Mouse (Mus musculus) fat pad, adult 2 months (tissue): Measurements from ENCODE around the gene Cacna2d1.

Experiments used
- DNase-seq: peaks from one replicate; pipeline ENCODE4 v3.0.0-alpha.2; 2011; ENCODE audit warnings: low read depth, low spot score; ENCODE audit errors: extremely low read depth

Cacna2d1 gene

GRCm38 (mm10) chr5:15982573-15982972 lies 48.1 kb downstream of the Cacna2d1 start:
- DNase-seq, result no peak

DNA sequence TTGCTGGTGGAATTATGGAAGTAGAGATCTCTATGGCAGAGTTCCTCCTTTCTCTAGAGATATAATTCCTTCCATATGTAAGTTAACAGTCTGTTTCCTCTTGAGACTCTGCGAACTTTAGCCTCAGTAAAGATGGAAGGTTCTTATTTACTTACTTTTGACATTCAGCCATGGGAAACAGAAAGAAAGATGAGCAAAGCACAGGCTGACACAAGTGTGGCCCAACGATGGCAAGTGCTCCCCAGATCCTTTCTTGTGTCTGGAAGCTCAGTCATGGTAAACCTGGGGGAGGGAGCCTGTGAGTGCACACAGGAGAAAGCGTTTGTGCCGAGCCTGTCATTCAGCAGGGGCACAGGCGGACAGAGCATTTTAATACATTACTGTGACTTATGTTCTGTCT lies 48.9 kb downstream of the Cacna2d1 start:
- no peak for DNase-seq

DNA sequence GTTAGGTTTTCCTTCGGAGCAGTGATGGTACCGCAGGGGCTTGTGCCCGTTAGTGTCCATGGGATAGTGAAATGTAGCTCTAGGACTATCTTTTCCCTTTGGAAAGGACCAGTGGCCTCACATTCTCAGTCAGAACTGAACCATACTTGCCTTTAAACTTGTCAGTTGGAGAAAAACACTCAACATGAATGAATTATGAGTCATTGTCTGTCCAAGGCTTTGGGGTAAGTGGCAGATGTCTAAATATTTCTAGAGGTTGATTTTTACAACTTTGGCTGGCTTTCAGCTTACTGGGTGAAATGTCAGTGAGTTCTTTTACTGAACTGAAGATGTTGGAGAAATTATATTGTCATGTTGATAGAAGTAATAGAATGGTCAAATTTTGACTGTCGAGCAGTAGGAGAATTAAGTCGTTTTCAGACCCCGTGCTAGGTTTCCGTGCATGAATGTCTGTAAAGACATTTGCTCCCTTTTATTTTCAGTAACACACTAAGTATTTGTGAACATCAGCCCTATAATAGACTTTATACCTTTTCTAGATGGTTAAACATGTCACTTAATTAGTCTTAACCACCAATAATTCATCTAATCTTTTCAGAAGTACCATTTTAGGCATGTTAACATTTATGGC lies 50.9 kb downstream of the Cacna2d1 start:
- DNase-seq, result no peak

GRCm38 (mm10) chr5:15985901-15986300 lies 51.4 kb downstream of the Cacna2d1 start:
- no peak for DNase-seq

- no peak for DNase-seq
These were observed 57.1 kb downstream of the Cacna2d1 start for GRCm38 (mm10) chr5:15991428-15992139.

DNA sequence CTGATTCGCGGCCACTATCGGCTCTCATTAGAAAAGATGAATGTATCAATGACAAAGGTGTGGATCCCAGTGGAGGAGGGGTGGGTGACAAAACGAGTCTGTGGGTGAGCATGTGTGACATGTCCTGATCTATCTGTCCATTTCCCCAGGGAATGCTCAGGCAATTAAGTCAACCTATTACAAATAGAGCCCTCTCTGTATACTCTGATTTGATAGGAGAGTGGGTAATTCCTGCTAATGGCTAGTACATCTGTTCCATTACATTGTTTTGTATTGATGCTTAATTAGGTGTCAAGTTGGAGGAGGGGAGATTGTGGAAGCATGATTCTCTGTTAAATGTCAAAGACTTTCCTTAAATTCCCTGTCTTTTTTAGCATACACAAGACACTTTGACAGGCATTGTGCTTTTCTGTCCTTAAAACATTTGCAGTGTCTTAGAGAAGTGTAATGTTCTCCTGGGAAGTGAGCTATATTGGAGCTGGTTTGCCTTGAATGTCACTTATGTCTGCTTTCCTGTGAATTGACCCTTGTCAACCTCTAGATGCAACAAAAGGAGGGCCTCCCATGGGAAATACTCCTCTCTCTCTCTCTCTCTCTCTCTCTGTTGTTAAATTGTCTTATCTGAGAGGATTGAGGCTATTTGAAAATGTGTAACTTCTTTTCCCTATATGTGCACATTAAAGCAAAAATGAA lies 58.9 kb downstream of the Cacna2d1 start:
- no peak for DNase-seq

DNA sequence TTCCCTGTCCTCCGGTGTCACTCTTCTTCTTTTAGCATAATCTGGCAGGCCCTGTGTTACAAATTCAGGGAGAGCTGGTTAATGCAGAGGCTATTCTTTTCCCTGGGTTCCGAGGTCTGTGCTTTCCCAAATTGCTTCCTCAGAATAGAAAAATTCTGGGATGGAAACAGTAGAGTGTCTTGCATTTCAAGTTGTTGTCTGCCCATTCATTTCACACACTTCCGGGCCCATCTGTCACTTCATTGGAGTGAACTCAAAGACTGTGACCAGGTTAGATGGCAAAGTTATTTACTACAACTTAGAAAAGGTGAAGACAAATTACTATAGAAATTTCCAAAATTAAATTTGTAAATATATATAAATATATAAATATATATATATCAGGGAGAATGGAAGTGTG lies 62.7 kb downstream of the Cacna2d1 start:
- no peak for DNase-seq

GRCm38 (mm10) chr5:15997769-15998168 lies 63.3 kb downstream of the Cacna2d1 start:
- no peak for DNase-seq

- no peak for DNase-seq
These were observed 66.4 kb downstream of the Cacna2d1 start for GRCm38 (mm10) chr5:16000917-16001316.

DNA sequence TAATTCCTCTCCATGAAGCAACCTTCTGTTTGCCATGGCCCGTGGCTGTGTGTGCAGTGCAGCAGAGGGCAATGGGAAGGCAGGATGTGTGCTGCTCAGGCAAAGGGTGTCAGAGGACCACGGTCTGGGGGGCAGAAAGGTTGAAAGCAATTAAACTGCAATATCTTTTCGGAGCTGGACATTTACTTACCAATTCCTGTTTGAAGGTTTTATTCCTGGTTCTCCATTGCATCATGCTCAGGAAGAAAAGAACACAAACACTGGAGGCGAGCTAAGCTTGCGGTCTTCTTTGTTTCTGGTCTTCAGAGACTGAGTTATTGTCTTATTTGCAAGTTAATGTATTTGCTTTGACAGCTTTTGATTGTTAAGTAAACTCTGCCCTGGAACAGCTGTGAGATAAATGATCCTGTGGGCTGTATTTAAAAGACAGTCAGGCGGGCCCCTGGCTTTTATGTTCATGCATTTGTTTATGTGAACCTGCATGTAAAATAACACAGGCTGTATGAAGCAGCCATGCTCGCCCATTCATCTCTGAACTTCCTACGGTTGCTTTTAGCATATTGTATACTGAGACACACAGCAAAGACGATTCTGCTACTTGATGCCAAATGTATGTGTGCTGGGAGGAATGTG lies 68.1 kb downstream of the Cacna2d1 start:
- no peak for DNase-seq

DNA sequence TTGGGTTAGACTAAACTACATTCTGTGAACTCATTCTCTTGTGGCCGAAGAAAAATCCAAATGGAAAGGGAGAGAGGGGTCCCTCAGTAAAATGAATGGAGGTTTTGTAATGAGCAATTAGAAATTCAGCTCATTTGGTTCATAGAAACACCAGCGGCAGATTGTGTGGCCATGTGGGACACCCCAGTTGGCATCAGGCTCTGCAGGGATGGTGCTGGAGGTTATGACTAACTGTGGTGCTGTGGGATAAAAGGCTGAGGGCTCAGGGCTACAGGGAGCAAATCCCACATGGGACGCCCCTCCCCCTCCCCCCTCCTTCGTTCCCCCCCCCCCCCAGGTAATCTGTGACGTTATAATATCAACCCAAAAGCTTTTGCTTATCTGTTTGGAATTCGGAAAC lies 69.8 kb downstream of the Cacna2d1 start:
- DNase-seq, result no peak

DNA sequence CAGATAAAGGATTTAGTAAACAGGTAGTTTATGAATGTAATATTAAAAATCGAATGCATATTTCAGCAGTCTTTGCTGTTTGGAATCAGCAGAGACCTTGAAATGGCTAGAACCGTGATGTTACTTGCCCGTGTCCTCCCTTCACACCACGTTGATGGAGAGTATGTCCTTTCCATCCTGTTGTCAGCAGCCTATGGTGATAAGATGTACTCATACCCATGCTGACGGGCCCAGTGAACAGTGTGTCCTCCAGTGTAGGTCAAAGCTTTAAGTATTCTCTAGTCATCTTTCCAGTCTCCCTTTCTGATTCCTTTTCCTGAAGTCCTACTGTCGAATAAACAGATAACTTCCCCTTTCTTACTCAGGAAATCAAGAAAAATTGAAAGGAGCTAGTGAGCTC lies 72.5 kb downstream of the Cacna2d1 start:
- no peak for DNase-seq

DNA sequence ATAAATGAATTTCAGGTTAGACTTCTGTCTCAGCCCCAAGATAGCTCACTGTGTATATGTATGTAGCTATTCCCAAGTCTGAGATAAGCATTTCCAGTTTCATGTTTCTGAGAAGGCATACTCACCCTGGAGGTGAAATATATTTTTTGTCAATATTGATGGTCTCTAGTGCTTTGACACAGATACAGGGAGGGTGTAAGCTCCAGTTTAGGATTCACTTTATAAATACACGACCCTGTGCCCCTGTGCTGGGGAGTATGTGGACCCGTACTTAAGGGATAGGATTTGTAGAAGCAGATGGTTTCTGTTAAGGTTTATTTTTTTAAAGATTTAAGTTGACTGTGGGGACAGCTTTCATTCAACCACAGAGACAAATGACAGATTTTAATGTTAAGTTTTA lies 79.2 kb downstream of the Cacna2d1 start:
- DNase-seq, result no peak

GRCm38 (mm10) chr5:16014392-16014791 lies 79.9 kb downstream of the Cacna2d1 start:
- DNase-seq, result no peak

DNA sequence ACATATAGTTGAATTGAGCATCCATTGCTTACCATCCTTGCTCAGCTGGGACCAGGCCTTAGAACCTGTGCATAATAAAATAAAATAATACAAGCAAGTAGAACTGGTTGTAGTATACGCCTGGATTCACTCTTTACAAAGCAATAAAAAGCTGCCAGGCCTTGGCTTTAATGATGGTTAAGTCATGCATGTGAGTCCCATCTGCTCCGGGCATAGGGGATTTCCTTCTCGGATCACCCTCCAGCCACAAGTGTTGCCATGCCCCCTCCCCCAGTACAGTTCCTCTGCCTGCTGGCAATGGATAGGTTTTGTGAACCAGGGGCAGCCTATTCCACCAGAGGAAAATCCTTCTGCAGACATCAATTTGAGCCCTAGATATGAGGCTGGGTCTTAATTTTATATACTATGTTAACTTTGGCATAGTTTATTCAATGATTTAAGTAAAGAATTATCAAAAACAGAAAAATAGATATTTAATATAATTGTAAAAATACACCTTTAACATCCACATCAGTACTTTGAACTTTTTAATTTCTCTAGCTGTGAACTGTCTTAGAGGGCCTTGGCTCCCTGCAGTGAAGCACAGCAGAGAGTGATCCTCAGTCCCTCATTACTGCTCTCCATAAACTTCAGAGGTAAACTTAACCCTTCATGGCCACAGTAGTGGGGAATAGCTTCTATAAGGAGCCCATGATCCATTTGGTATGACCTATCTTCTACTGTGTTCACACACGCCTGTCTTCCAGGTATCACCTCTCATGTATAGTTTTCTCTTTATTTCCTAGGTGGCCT lies 90.3 kb downstream of the Cacna2d1 start:
- DNase-seq, result no peak

DNA sequence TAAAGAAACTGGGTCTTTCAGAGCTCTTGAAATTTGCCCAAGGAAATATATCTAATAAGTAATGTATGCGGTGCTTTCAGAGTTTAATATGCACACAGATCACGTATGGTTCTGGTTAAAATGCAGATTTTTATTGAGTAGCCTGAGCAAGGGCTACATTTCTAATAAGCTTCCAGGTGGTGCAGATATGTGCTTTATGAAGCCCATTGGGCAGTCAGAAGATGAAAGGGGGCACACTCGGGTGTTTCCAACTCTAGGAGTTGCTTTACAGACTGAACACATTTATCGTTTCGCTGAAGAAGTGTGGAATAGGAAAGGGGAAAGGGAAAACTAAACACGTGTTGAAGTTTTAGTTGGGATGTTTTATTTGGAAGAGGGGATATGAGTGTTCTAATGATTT lies 94.4 kb downstream of the Cacna2d1 start:
- DNase-seq, result no peak

- DNase-seq, result no peak
These were observed 95.0 kb downstream of the Cacna2d1 start for GRCm38 (mm10) chr5:16029481-16029880.

GRCm38 (mm10) chr5:16033569-16033968 lies 99.1 kb downstream of the Cacna2d1 start:
- no peak for DNase-seq

- DNase-seq, result no peak
These were observed 100.8 kb downstream of the Cacna2d1 start for GRCm38 (mm10) chr5:16035259-16035658.

- DNase-seq, result no peak
These were observed 110.8 kb downstream of the Cacna2d1 start for GRCm38 (mm10) chr5:16045147-16045878.
